Mouse (Mus musculus): ENCODE measurements at regions not wholly inside any gene's neighbourhood (a gene's known extent, or its start where the extent isn't known, plus 50 kb on each side); places are given as distances from the start of the nearest gene placed in this dataset.

DNA sequence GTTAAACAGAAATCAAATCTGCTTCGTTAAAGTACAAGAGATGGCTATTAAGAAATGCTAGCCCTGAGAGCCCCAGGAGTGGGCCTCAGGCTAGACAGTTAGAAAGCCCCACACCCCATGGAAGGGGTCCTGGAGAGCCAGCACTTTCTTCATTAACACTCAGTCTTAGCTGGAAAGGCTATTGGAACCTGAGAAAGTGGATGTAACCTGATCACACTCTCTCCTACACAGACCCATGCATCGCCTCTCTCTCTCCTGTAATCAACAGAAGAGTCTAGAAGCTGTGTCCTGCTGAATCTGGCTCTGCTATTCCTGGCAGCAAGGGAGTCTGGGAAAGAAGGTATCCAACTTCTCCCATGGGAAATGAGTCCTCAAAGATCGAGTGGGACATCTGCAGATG is 64.8 kb upstream of the Atl2 start:
- Histone ChIP-seq H3K4me1 (replicated peaks) (no peaks in the 10 kb centered on the region), H3K9me3 (no peaks in the 10 kb centered on the region), H3K9ac (replicated peaks) (no peak overlapping the region), H3K27ac (no peak overlapping the region), H3K4me2 (replicated peaks) (no peak overlapping the region), H3K4me3 (replicated peaks) (no peak overlapping the region), H3K27me3 (no peaks in the 10 kb centered on the region), H3K36me3 (no peaks in the 10 kb centered on the region)
- no peak for ATAC-seq
- WGBS: 61% methylated on average over 3 of the region's 3 CpGs

DNA sequence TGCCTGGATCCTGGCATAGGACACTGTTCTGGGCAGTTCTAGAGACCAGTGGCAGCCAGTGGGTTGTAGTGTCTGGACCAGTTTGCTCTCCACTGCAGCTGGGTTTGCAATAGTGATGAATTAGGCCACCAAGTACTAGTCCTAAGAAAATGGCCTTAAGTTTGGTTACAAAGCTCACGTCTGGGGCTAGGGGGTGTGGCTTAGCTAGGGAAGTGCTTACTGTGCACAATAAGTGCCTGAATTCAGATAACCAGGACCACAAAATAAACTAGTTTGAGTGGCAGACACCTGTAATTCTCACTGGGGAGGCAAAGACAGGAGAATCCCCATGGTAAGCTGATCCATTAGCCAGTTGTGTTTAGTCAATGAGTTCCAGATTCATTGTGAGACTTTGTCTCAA is 59.3 kb upstream of the Atl2 start:
- ATAC-seq: no peak
- Histone ChIP-seq H3K27me3 (no peaks in the 10 kb centered on the region), H3K4me3 (replicated peaks) (no peak overlapping the region), H3K4me1 (replicated peaks) (no peaks in the 10 kb centered on the region), H3K27ac (no peak overlapping the region), H3K9ac (replicated peaks) (no peak overlapping the region), H3K36me3 (no peaks in the 10 kb centered on the region), H3K4me2 (replicated peaks) (no peak overlapping the region), H3K9me3 (no peaks in the 10 kb centered on the region)
- WGBS: 36% methylated on average over 1 of the region's 1 CpGs

DNA sequence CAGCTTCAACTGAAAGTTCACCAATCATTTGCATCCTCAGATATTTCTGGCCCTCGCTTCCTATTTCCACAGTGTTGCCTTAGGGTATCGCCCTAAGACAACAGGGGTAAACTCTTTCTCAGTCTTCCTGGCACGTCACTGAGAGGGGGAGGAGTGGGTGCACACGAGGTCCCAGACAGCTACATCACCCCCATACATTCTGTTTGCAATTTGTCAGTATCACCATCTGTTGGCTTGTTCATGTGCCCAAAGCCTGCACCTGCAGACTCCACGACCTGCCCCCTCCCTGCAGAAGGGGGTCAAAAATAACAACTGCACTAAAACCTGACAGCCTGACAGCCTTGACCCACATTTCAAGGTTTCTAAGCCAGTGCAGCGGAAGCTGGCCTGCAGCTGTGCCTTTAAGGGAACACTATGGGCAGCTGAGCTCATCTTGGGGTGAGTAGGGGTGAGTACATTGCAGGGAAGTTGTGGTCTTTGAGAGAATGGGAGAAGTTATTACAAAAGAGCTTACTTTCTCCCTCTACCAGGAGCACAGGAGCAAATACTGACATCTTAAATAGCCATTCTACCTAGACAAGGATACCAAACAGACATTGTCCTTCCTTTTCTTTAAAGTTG is 58.8 kb upstream of the Atl2 start:
- no peak for ATAC-seq
- Histone ChIP-seq H3K4me3 (replicated peaks) (no peak overlapping the region), H3K4me1 (replicated peaks) (no peaks in the 10 kb centered on the region), H3K36me3 (no peaks in the 10 kb centered on the region), H3K27me3 (no peaks in the 10 kb centered on the region), H3K9me3 (no peaks in the 10 kb centered on the region), H3K9ac (replicated peaks) (no peak overlapping the region), H3K27ac (no peak overlapping the region), H3K4me2 (replicated peaks) (no peak overlapping the region)
- WGBS: 75% methylated on average over 6 of the region's 6 CpGs

DNA sequence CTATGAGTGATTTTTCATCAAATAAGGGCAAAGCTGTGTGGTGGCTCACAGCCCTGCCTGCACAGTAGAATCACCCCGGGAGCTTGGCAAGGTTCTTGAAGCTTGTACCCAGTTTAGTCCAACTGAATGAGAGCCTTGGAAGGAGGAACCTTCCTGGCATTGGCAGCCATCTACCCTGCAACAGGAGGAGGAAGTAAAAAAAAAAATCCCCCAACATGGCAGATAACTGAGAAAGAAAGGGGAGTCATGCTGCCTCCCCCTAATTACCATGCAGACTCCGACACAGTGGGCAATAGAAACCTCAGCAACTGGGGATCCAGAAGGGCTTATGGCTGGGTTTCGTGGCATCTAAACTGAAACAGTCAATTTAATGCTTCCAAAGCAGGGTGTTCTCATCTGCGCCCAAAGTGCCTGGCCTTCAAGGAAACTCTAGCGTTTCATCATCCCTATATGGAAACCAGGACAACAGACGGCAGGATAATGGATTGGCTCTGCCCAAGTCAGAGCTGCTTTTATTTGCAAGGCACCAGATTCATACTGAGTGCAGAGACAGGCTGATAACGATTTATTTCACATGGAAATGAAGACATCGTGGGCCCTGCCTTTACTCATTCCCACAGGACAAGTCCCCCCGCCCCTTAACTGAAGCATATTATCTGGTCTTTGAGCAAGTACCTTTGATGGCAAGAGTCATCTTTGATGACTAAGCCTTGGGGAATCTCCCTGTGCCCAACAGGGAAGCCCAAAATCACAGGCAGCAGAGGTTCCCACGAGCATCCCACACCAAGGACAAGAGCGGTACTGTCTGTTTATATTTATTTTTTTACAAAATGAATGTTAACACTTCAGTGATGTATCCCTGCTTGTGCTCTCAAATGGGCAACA is 52.9 kb upstream of the Atl2 start:
- H3K4me2 ChIP-seq (replicated peaks): no peak overlapping the region
- no peak overlapping the region for H3K4me3 ChIP-seq (replicated peaks)
- no peaks in the 10 kb centered on the region for H3K36me3 ChIP-seq
- H3K4me1 ChIP-seq (replicated peaks): peaks cover 15% of the 10 kb centered on the region
- WGBS: 44% methylated on average over 11 of the region's 11 CpGs
- no peak overlapping the region for H3K9ac ChIP-seq (replicated peaks)
- H3K9me3 ChIP-seq: no peaks in the 10 kb centered on the region
- no peak overlapping the region for H3K27ac ChIP-seq
- peak; percentile 49 for ATAC-seq
- no peaks in the 10 kb centered on the region for H3K27me3 ChIP-seq
